Mouse (Mus musculus) heart, adult 11 months (tissue): ENCODE data around the gene Aaas.

Experiments used
- DNase-seq: peaks from one replicate; pipeline ENCODE4 v3.0.0; 2022

The Aaas gene

GRCm38 (mm10) chr15:102350138-102350941 is at the start of gene Aaas:
Gene Aaas (minus strand): TSS chr15:102350771.
- DNase-seq, result peak; percentile 99

DNA sequence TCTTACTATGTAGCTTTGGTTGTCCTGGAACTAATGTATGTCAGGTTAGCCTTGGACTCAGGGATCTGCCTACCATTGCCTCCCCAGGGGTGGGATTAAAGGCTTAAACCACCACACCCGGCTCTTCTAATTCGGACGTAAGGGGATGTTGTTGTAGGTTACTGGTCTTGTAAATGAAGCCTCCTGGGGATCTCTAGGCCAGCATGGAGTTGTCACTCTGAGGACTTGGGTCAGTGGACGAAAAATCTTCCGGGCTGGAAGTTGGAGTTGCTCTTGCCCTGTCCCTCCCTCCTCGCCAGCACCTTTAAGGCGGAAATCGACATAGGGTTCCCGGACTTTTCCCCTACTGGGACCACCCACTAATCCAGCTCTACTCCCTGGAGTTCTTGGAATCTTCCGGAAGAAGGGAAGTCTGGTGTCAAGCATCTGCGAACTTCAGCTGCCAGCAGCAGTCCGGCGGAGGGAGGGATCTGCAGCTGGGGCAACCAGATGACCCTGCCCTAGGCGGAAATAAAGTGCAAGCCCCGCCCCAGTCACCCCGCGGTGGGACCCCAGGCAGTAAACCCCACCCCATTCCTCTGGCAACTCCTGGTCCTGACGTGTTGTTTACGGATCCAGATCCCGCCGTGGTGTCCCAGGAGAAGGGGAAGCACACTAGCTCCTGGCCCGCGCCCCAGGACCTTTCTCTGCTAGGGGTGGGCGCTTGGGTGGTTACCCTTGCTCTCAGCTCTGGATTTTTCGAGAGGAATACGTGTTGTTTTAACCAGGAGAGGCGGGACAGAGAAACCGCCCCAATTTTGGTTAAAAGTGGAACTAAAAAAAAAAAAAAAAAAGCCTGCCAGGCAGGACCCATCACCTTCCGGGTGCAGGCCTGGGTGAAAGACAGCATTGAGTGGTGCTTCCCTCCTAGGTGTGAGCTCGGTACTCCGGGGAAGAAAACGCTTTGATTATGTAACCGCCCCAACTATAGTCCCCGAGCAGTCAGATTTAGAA is 49.0 kb upstream of the Aaas start:
- DNase-seq, result peak; percentile 100

DNA sequence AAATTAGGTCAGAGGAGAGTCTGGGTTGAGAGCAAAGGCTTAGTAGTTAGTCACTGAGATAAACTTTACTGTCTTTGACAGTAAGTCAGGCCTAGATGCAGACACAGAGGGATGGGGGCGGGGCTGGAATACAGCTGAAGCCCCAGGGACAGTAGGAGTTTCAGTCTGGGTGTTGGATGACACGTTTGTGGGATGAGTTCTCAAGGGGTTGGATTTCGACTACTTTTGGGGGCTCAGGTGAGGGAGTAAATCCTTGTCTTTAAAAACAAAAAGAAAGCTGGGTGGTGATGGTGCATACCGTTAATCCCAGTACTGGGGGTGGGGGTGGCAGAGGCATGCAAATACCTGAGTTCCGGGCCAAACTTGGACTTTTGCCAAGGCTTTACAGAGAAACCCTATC is 48.1 kb upstream of the Aaas start:
- DNase-seq, result peak; percentile 94

DNA sequence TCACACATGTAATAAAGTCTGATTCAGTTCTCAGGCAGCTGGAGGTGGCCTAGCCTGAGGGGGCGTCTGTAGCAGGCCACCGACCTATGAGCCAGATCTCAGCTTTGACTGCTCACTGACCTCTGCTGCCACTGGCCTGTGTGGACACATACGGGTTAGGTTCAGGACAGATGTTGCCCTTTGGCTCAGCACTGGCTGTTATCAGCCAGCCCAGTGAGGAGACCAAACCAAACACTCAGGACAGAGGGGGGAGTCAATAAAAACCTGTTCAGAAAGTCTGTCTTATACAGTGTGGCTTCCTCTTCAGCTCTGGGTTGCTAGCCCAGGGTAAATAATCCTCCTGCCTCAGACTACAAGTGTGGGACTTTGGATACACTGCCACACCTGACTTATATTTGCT is 44.5 kb upstream of the Aaas start:
- DNase-seq, result peak; percentile 94

GRCm38 (mm10) chr15:102393584-102394014 is 43.0 kb upstream of the Aaas start:
- peak; percentile 97 for DNase-seq

DNA sequence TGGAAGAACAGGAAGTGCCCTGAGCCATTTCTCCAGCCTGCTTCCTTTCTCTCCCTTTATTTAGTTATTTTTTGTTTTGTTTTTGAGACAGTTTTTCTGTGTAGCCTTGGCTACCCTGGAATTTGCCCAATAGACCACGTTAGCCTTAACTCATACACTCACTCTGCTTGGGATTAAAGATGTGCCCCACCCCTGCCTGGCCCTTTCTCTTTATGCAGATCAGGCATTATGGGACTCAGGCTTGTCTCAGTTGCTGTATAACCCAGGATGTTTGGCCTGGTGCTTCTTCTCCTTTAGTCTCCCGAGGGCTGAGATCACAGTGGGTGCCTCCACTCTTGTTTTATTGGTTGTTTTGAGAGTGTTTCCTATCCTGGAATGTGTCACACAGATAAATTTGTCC is 41.9 kb upstream of the Aaas start:
- DNase-seq, result peak; percentile 87

- DNase-seq, result peak; percentile 85
Measured at GRCm38 (mm10) chr15:102388942-102389341, 38.4 kb upstream of the Aaas start.

DNA sequence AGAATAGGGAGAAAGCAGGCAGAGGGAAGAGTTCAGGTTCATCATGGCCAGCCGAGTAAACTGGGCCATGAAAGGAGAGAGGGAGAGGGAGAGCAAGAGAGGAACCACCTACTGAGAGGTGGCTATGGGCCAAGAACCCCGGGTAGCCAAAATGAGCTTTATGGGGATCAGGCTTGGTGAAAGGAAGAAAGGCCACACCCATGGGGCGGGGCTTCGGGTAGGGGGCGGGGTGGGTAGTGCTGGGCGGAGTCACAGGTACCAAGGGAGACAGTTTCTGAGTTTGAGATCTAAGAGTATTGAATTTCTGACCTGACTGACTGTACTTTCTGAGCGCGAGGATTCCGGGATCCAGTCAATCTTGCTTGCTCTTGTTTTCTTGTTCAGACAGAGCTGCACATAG is 36.1 kb upstream of the Aaas start:
- peak; percentile 89 for DNase-seq

GRCm38 (mm10) chr15:102383671-102384070 is 33.1 kb upstream of the Aaas start:
- DNase-seq, result no peak

DNA sequence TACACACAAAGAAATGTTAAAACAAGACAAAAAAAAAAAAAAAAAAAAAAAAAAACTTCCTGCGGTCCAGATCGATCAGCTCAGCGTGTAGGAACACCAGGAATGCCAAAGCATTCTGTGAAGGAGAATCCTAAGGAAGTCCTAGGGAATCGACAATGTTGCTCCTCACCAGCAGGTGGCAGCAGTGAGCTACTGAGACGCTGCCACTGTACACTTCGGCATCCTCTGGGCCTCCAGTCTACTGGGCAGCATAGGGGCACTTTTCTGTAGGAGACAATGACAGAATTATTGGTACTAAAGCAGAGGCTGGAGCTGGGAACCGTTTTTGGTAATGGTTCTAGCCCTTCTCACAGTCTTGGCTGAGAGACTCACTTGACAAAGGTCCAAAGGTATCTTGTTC is 31.0 kb upstream of the Aaas start:
- DNase-seq, result peak; percentile 97

DNA sequence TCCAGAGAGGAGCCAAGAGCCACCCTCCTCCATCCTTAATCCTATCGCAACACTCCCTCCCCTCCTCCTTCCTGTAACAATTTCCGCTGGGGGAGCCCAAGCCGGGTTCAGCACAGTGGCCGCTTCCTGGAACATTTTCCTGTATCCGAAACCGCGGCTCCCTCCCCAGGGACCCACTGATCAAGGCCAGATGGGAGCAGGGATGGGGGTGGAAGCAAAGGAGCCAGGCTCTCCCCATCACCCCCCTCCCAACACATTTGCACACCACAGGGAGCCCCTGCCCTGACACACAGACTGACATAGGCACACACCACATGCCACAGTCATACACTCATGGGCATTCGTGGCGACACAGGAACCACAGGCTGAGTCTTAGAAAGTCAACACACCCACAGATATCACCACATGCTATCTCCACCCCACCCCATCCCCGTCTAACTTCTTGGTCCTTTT is 27.3 kb upstream of the Aaas start:
- peak; percentile 99 for DNase-seq

DNA sequence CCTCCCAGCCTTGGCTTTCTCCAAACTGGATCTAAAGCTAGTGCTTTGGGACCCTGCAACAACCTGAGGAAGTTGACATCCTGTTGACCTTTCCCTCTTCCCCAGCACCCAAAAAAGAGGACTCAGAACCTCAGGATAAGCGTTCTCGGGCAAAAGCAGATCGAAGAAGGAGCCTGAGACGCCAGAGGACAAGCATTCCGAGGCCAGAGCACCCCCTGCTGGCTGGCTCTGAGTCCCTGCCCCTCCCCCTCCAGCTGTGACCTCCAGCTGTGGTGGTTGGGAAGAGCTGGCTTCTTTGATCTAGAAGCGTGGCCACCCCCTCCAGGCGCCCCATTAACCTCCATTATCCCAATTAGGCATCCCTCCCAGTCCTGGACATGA is 26.6 kb upstream of the Aaas start:
- peak; percentile 99 for DNase-seq

GRCm38 (mm10) chr15:102376453-102377162 is 26.0 kb upstream of the Aaas start:
- DNase-seq, result peak; percentile 98

DNA sequence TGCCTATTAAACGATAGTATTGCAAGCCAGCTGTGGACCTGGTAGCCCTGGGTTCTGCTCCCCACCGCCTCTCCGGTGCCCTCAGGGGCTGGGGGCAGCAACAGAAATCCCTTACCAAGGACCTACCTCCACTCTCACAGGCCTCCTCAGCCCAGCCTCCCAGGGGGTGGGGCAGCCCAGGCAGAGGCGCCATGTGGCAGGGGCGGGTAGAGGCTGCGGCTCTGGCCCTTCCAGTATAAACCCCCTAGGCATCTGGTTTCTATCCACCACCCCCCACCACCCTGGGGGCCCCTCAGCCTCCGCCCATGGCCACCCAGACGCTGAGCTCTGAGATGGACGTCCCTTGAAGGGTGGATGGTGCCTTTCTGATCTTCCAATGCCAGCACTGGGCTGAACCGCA is 20.2 kb upstream of the Aaas start:
- no peak for DNase-seq

GRCm38 (mm10) chr15:102369972-102370371 is 19.4 kb upstream of the Aaas start:
- DNase-seq, result no peak

DNA sequence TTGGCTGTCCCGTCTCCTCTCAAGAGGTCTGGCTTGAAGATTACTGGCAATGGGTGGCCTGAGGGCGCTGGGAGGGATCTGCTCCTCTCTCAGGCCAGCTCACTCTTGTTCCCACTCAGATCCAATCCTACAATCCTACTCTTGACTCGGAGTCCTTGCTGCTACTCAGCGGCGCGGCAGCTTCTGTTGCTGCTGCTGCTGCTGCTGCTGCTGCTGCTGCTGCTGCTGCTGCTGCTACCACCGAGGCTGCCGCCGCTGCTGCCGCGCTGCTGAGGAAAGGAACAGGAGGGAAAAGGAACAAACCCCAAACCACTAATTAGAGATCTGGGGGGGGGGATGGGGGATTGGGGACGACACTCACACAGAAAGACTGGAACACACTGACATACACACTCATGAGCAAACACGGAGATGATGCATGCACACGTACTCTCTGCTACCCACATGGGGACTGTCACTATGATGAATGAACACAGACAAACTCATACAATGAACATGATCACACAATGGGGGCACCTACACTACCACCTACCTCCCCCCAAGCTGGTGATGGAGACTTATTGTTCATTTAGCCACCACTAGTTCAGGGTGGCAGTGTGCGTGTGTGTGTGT is 16.3 kb upstream of the Aaas start, which contains the start of gene Sp7:
Sp7 (minus strand) TSS at position 450 of the 612 bp plus-strand sequence.
- no peak for DNase-seq

DNA sequence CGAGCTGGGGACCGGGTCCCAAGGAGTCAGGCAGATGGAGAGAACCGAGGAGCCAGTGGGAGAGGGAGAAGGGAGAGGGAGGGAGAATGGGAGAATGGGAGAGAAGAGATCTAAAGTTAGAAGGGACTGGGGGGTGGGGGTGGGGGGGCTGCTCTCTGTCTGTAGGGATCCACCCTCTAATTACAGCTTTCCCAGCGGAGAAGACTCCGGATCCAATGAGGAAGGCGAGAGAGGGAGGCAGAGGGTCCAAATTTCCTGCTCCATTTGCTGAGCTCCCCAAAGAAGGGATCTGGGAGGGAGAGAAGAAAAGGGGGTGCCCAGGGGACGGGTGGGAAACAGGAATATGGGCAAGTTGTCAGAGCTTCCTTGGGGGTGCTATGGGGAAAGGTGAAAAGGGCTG is 15.7 kb upstream of the Aaas start:
- DNase-seq, result no peak

DNA sequence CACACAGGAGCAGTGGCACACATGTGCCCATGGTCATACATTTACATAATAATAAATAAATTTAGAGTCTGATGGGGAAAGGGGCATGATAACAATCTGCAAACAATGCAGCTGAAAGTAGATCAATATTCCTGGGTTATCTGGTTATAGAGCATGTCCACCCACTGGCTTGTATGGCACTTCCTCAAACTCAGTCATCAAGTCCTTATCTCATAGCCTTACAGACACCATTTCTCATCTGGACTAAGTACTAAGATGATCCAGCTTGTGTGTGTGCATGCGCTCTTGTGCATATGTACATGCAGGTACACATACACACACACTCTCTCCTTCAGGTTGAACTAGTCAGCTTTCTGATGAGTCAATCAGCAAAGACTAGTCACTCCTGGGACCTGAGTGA is 14.1 kb upstream of the Aaas start:
- DNase-seq, result no peak

DNA sequence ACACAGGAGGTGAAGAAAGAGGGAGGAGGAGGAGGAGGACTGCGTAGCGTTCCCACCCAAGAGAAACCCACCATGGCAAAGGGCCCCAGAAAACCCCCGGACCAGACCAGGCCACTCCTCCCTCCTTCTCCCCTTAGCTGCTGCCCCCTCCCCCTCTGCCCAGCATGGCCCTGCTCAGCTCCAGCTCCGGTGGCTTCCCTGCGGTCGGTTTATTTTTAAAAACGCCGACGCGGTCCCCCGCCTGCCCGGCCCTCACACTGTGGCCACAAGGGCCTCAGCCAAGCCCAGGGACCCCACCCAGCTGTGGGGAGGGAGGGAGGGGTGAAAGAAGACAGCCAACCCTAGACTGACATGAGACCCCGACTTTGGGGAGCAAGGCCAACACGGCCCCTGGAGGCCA is 12.1 kb upstream of the Aaas start:
- no peak for DNase-seq

- no peak for DNase-seq
Measured at GRCm38 (mm10) chr15:102358834-102359233, 8.3 kb upstream of the Aaas start.

GRCm38 (mm10) chr15:102358126-102358525 is 7.6 kb upstream of the Aaas start:
- no peak for DNase-seq
